Mouse (Mus musculus): ENCODE data around the gene Necap1. TPM values are rescaled to one million over a fixed set of nuclear protein-coding genes. Genes with fewer than 3 reads are reported as not detected.

Necap1 gene
- polyA plus RNA-seq (2012; rRNA removed): 49.3 and 54.9 TPM in 2 replicates
- 58.3 and 58.9 TPM in 2 replicates for polyA plus RNA-seq (2014; fragmentation: Nextera tagmentation; extraction: Ambion mirVana)

DNA sequence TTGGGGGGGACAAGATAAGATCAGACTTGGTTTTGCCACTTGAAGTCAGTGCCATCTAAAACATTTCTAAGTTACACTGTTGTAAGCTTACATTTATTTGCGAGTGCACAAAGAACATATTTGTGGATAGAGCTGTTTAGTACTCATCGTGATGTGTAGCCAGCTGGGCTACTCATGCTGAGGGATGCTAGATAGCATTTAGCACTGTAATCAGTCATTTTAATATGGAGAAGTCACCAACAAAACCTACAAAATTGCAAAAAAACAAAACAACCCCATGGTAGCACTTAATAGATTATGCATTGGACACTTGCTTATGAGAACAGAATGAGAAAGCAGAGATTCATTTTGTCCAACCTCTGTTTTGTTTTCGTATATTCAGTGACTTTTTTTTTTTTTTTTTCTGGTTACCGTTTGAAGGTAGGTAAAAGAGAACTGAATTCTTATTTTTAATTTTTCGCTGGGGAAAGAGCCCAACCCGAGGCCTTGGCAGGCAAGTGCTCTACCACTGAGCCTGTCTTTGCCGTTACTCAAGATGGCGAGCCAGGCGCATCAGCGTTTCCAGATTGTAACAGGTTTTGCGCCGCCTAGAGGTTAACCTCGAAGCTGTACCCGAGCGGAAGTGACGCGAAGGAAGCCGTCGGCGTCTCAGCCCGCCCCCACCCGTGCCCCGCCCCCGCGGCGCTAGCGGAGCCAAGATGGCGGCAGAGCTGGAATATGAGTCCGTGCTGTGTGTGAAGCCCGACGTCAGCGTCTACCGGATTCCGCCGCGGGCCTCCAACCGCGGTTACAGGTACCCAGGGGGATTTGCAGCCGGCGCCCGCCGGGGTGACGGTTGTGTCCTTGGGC lies at the start of gene Necap1:
TSS of gene Necap1 (plus strand) at position 604 of the 849 bp plus-strand sequence.
- peak; percentile 98 for DNase-seq (ENCODE audit: low spot score)
- Histone ChIP-seq H3K27me3 (ENCODE audit: control insufficient read depth, insufficient read depth, low read length) (no peaks in the 10 kb centered on the region), H3K27ac (replicated peaks; ENCODE audit: low read depth, low read length) (peak within 1 kb of the TSS; percentile 86), H3K4me1 (ENCODE audit: control insufficient read depth, insufficient read depth, low read length) (peaks cover 7% of the 10 kb centered on the region), H3K9ac (ENCODE audit: low read depth, low read length, severe bottlenecking) (peak within 1 kb of the TSS; percentile 90), H3K4me3 (replicated peaks; ENCODE audit: low read length) (peak within 1 kb of the TSS; percentile 92), H3K36me3 (ENCODE audit: control insufficient read depth, insufficient read depth, low read length) (peaks cover 21% of the 10 kb centered on the region), H3K4me2 (replicated peaks; ENCODE audit: low read depth, low read length, severe bottlenecking) (peak within 1 kb of the TSS; percentile 69), H3K9me3 (ENCODE audit: control insufficient read depth, low read length) (no peaks in the 10 kb centered on the region)
- ATAC-seq (ENCODE audit: low FRiP score, low read depth): peak; percentile 98
- peak; percentile 87; the same call in 1 of the 2 replicates for TF ChIP-seq POLR2A (IDR thresholded peaks at IDR 0.05; ENCODE audit: borderline replicate concordance, extremely low read depth, insufficient read depth, insufficient read length)
- 9% methylated on average over 35 of the region's 43 CpGs for WGBS

DNA sequence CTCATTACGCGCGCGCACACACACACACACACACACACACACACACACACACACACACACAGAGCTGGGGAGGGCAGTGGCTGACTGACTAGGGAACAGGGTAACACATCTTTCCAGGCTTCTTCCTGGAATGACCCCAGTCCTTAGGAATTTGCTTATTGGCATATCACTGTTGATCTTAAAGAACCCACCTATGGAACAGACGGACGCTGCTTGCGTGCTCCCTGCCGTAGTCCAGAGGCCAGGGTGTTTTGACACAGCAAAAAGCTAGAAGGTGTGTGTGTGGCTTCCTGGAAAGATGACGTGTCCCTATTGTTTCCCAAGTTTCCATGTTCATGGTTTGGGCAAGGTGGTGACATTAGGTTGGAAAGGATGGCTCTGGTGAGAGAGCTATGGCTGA lies 49.1 kb upstream of the Necap1 start:
- no peak for TF ChIP-seq POLR2A (IDR thresholded peaks at IDR 0.05; ENCODE audit: borderline replicate concordance, extremely low read depth, insufficient read depth, insufficient read length)
- ATAC-seq (ENCODE audit: low FRiP score, low read depth) (no peak), DNase-seq (ENCODE audit: low spot score) (no peak)
- peaks cover 31% of the 10 kb centered on the region for H3K4me1 ChIP-seq (ENCODE audit: control insufficient read depth, insufficient read depth, low read length)
- no peak overlapping the region for H3K4me3 ChIP-seq (replicated peaks; ENCODE audit: low read length)
- H3K9ac ChIP-seq (ENCODE audit: low read depth, low read length, severe bottlenecking): no peak overlapping the region
- H3K4me2 ChIP-seq (replicated peaks; ENCODE audit: low read depth, low read length, severe bottlenecking): peak overlapping the region; percentile 83; the same call in 1 of the 2 replicates
- no peak overlapping the region for H3K27ac ChIP-seq (replicated peaks; ENCODE audit: low read depth, low read length)
- H3K27me3 ChIP-seq (ENCODE audit: control insufficient read depth, insufficient read depth, low read length): no peaks in the 10 kb centered on the region
- peaks cover 16% of the 10 kb centered on the region; the same call in 1 of the 2 replicates for H3K36me3 ChIP-seq (ENCODE audit: control insufficient read depth, insufficient read depth, low read length)
- no peaks in the 10 kb centered on the region for H3K9me3 ChIP-seq (ENCODE audit: control insufficient read depth, low read length)
- WGBS: 92% methylated on average over 9 of the region's 9 CpGs

DNA sequence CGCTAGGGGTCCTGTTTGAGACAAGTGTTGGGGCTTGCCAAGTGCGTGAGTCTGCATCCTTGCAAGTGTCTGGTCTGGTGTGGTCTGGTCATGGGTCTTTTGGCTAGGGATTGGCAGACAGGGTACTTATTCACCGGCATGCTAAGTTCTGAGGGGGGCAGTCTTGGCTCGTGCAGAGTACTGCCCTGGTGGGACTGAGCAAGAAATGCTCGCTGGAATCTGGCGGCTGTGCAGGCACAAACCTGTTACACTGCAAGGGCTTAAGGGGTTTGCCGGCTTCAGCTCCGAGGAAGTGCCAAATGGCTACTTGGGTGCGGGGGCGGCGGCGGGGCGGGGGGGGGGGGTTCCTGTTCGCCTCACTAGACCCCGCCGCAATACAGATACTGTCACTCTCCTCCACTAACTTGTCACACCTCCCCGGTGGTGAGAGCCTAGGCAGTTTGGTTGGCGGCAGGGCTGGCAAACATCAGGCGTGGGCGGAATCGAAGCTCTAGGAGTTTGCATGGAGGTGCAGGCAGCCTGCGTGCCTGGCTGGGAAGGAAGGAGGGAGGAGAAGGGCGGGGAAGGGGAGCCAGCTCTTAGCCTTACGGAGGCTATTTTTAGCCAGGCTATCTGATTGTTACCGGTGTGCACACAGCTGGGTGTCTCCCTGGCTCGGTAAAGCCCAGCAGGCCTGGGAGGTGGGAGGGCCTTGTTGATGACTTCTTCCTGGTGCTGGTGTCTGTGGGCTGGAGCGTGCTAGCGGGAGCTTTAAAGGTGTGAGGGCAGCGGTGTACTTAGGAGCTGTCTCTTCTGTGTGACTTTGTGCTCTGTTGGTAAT lies 48.1 kb upstream of the Necap1 start:
- ATAC-seq (ENCODE audit: low FRiP score, low read depth): peak; percentile 70
- WGBS: 2% methylated on average over 22 of the region's 29 CpGs
- H3K4me1 ChIP-seq (ENCODE audit: control insufficient read depth, insufficient read depth, low read length): peaks cover 24% of the 10 kb centered on the region
- no peaks in the 10 kb centered on the region for H3K27me3 ChIP-seq (ENCODE audit: control insufficient read depth, insufficient read depth, low read length)
- H3K27ac ChIP-seq (replicated peaks; ENCODE audit: low read depth, low read length): peak overlapping the region; percentile 5; the same call in 1 of the 2 replicates
- DNase-seq (ENCODE audit: low spot score): peak; percentile 67
- H3K4me3 ChIP-seq (replicated peaks; ENCODE audit: low read length): peak overlapping the region; percentile 39
- peaks cover 22% of the 10 kb centered on the region for H3K36me3 ChIP-seq (ENCODE audit: control insufficient read depth, insufficient read depth, low read length)
- peak overlapping the region; percentile 51 for H3K9ac ChIP-seq (ENCODE audit: low read depth, low read length, severe bottlenecking)
- TF ChIP-seq POLR2A (IDR thresholded peaks at IDR 0.05; ENCODE audit: borderline replicate concordance, extremely low read depth, insufficient read depth, insufficient read length): no peak
- H3K4me2 ChIP-seq (replicated peaks; ENCODE audit: low read depth, low read length, severe bottlenecking): peak overlapping the region; percentile 83
- H3K9me3 ChIP-seq (ENCODE audit: control insufficient read depth, low read length): no peaks in the 10 kb centered on the region

- no peak for TF ChIP-seq POLR2A (IDR thresholded peaks at IDR 0.05; ENCODE audit: borderline replicate concordance, extremely low read depth, insufficient read depth, insufficient read length)
- Histone ChIP-seq H3K4me2 (replicated peaks; ENCODE audit: low read depth, low read length, severe bottlenecking) (no peak overlapping the region), H3K9ac (ENCODE audit: low read depth, low read length, severe bottlenecking) (no peak overlapping the region), H3K9me3 (ENCODE audit: control insufficient read depth, low read length) (no peaks in the 10 kb centered on the region), H3K27ac (replicated peaks; ENCODE audit: low read depth, low read length) (no peak overlapping the region), H3K4me3 (replicated peaks; ENCODE audit: low read length) (no peak overlapping the region), H3K36me3 (ENCODE audit: control insufficient read depth, insufficient read depth, low read length) (peaks cover 41% of the 10 kb centered on the region), H3K4me1 (ENCODE audit: control insufficient read depth, insufficient read depth, low read length) (peaks cover 14% of the 10 kb centered on the region; the same call in 1 of the 2 replicates), H3K27me3 (ENCODE audit: control insufficient read depth, insufficient read depth, low read length) (no peaks in the 10 kb centered on the region)
- DNase-seq (ENCODE audit: low spot score) (no peak), ATAC-seq (ENCODE audit: low FRiP score, low read depth) (no peak)
- WGBS: 51% methylated on average over 13 of the region's 13 CpGs
These were observed 46.2 kb upstream of the Necap1 start for GRCm38 (mm10) chr6:122828086-122828485.

GRCm38 (mm10) chr6:122832880-122833279 lies 41.4 kb upstream of the Necap1 start:
- no peak overlapping the region for H3K4me2 ChIP-seq (replicated peaks; ENCODE audit: low read depth, low read length, severe bottlenecking)
- peaks cover 84% of the 10 kb centered on the region for H3K36me3 ChIP-seq (ENCODE audit: control insufficient read depth, insufficient read depth, low read length)

More at GRCm38 (mm10) chr6:122832880-122833279, 41.4 kb upstream of the Necap1 start:
- H3K27ac ChIP-seq (replicated peaks; ENCODE audit: low read depth, low read length): no peak overlapping the region
- H3K9me3 ChIP-seq (ENCODE audit: control insufficient read depth, low read length): no peaks in the 10 kb centered on the region
- 77% methylated on average over 7 of the region's 7 CpGs for WGBS
- H3K4me3 ChIP-seq (replicated peaks; ENCODE audit: low read length): no peak overlapping the region
- DNase-seq (ENCODE audit: low spot score) (no peak), ATAC-seq (ENCODE audit: low FRiP score, low read depth) (no peak)
- H3K4me1 ChIP-seq (ENCODE audit: control insufficient read depth, insufficient read depth, low read length): no peaks in the 10 kb centered on the region
- no peak overlapping the region for H3K9ac ChIP-seq (ENCODE audit: low read depth, low read length, severe bottlenecking)
- no peaks in the 10 kb centered on the region for H3K27me3 ChIP-seq (ENCODE audit: control insufficient read depth, insufficient read depth, low read length)
- TF ChIP-seq POLR2A (IDR thresholded peaks at IDR 0.05; ENCODE audit: borderline replicate concordance, extremely low read depth, insufficient read depth, insufficient read length): no peak

Data from limb, embryonic 14.5 days (tissue).